Mouse (Mus musculus) thymus, adult 2 months (tissue): ENCODE data around the gene Mitf.

Experiments
- CTCF ChIP-seq: fragments of 200-500 bp; IDR thresholded peaks from 2 replicates; pipeline ENCODE4 v1.5.1; 2012; ENCODE audit warnings: mild to moderate bottlenecking, control low read depth, low read length, moderate library complexity, borderline replicate concordance; ENCODE audit not compliant: control insufficient read depth, poor library complexity, insufficient read depth; ENCODE audit errors: extremely low read depth
- POLR2A ChIP-seq: fragments of 200-500 bp; IDR thresholded peaks from 2 replicates; pipeline ENCODE4 v1.6.1; 2012; ENCODE audit warnings: mild to moderate bottlenecking, low read length, control low read depth, moderate library complexity; ENCODE audit not compliant: control insufficient read depth, poor library complexity, insufficient read depth; ENCODE audit errors: extremely low read depth

- TF ChIP-seq CTCF, result no peak
- no peak for TF ChIP-seq POLR2A
These were observed 12.1 kb downstream of the Mitf start for GRCm38 (mm10) chr6:97818948-97819347.
